Mouse (Mus musculus) kidney, embryonic 15.5 days (tissue): ENCODE measurements at regions not wholly inside any gene's neighbourhood (a gene's known extent, or its start where the extent isn't known, plus 50 kb on each side); places are given as distances from the start of the nearest gene placed in this dataset.
"Not testable (repeated sequence)": the region's sequence is repeated elsewhere in the genome, so short reads cannot be mapped to it uniquely, and the experiment has no call there.

Experiments
- ATAC-seq: fragments of 200-750 bp; cut with Nextera tagmentation; replicated peaks from 2 replicates; pipeline ENCODE4 v1.8.0; 2017; ENCODE audit warnings: moderate TSS enrichment; ENCODE audit not compliant: low FRiP score
- H3K27ac ChIP-seq: fragments of 300-500 bp; sonication (generic); 2 replicates; pipeline ENCODE4 v1.5.1; 2015; ENCODE audit warnings: mild to moderate bottlenecking, inconsistent platforms
- H3K27me3 ChIP-seq: fragments of 300-500 bp; sonication (generic); 2 replicates; pipeline ENCODE4 v1.6.1; 2015; ENCODE audit warnings: inconsistent platforms
- H3K36me3 ChIP-seq: fragments of 300-500 bp; sonication (generic); 2 replicates; pipeline ENCODE4 v1.6.1; 2015; ENCODE audit warnings: inconsistent platforms
- H3K4me1 ChIP-seq: fragments of 300-500 bp; sonication (generic); 2 replicates; pipeline ENCODE4 v1.6.1; 2015; ENCODE audit warnings: inconsistent platforms
- H3K4me2 ChIP-seq: fragments of 300-500 bp; sonication (generic); 2 replicates; pipeline ENCODE4 v1.6.1; 2015; ENCODE audit warnings: moderate library complexity, mild to moderate bottlenecking, inconsistent platforms
- H3K4me3 ChIP-seq: fragments of 300-500 bp; sonication (generic); replicated peaks from 2 replicates; pipeline ENCODE4 v1.5.1; 2015; ENCODE audit warnings: mild to moderate bottlenecking, inconsistent platforms
- H3K9ac ChIP-seq: fragments of 300-500 bp; sonication (generic); 2 replicates; pipeline ENCODE4 v1.6.1; 2015; ENCODE audit warnings: mild to moderate bottlenecking, inconsistent platforms
- H3K9me3 ChIP-seq: fragments of 300-500 bp; sonication (generic); replicated peaks from 2 replicates; pipeline ENCODE4 v1.6.1; 2016; ENCODE audit warnings: inconsistent platforms
- WGBS: fragments of 180-500 bp; shearing (Covaris S2); methylation state at CpG from one replicate; pipeline ENCODE4 v1.1.7; 2015; ENCODE audit warnings: mixed read lengths; 5-methylcytosine and 5-hydroxymethylcytosine counted together

DNA sequence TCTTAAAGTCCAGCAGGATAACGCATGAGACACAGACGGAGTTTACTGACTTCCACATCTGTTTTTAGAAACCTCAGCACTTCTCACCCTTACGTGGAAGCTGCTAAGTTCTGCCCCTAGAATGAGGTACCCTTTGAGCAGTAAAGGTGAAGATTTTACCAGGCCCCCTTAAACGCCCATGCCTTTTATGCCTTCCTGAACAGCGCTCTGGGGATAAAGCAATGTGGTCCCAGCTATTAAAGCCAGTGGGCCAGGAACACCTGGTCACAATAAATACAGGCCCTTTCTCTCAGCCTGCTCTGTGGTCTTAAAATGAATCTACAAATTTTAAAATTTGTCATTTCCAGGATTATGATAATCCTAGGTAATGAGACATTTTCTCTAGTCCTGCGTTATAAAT is 57.9 kb downstream of the Llph start:
- Histone ChIP-seq H3K9me3 (no peaks in the 10 kb centered on the region), H3K4me1 (peaks cover 2% of the 10 kb centered on the region), H3K27ac (no peak overlapping the region), H3K27me3 (no peaks in the 10 kb centered on the region), H3K4me3 (no peak overlapping the region), H3K9ac (no peak overlapping the region), H3K36me3 (no peaks in the 10 kb centered on the region), H3K4me2 (no peak overlapping the region)
- WGBS: 57% methylated on average over 6 of the region's 6 CpGs
- ATAC-seq: no peak

DNA sequence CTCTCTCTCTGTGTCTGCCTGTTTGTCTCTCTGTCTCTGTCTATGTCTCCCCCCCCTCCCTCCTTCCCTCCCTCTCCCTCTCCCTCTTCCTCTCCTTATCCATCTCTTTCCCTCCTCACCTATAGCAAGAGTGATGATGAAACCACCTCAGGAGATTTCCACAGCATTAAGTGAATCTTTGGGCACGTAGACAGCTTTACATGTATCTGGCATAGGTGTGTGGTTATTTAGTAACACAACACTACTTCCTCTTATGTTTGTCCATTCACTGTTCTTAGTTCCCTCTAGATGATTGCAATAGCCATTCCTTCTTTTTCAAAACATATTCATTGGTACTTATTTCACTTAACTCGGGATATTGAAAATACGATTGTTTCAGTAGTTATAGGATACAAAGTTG is 65.0 kb downstream of the Llph start:
- H3K27me3 ChIP-seq: no peaks in the 10 kb centered on the region
- H3K27ac ChIP-seq: no peak overlapping the region
- ATAC-seq: no peak
- no peak overlapping the region for H3K9ac ChIP-seq
- no peak overlapping the region for H3K4me3 ChIP-seq
- 90% methylated on average over 3 of the region's 3 CpGs for WGBS
- H3K9me3 ChIP-seq: no peaks in the 10 kb centered on the region
- H3K36me3 ChIP-seq: no peaks in the 10 kb centered on the region
- peaks cover 6% of the 10 kb centered on the region; the same call in 1 of the 2 replicates for H3K4me1 ChIP-seq
- no peak overlapping the region for H3K4me2 ChIP-seq

DNA sequence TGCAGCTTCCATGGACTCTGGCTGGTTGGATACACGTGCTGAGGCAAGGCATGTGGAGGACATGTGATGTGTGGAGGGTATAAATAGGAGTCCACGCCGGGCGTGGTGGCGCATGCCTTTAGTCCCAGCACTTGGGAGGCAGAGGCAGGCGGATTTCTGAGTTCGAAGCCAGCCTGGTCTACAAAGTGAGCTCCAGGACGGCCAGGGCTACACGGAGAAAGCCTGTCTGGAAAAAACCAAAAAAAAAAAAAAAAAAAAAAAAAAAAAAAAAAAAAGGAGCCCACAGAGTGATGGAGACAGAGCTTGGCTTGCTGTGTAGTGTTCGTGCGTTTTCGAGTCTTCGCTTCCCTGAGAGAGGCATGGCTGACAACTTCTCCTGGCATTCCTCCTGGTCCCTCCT is 66.5 kb downstream of the Llph start:
- ATAC-seq, H3K4me3 ChIP-seq, H3K36me3 ChIP-seq, H3K27ac ChIP-seq, H3K9ac ChIP-seq, H3K4me1 ChIP-seq, H3K27me3 ChIP-seq, H3K9me3 ChIP-seq, H3K4me2 ChIP-seq: not testable (repeated sequence)
- 95% methylated on average over 13 of the region's 13 CpGs for WGBS

DNA sequence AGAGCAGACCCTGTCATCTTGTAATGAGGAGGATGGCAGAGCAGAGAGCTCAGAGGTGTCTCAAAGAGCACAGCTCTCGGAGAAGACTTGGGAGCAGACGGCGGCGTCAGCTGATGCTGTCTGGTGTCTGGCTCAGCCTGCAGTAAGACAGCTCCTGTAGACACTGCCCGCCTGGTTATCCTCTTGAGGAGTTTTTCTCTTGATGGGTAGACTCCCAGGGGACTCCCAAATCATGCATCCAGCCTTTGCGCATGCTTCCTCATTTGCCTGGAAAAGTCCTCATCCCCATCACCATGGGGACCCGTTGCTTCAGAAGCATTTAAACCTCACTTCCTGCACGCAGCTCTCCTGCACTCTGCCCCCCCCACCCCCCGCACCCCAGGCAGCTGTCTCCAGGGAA is 67.6 kb downstream of the Llph start:
- H3K27ac ChIP-seq: no peak overlapping the region
- no peaks in the 10 kb centered on the region for H3K9me3 ChIP-seq
- 38% methylated on average over 9 of the region's 9 CpGs for WGBS
- peak overlapping the region; percentile 35 for H3K4me2 ChIP-seq
- ATAC-seq: no peak
- no peak overlapping the region for H3K4me3 ChIP-seq
- H3K4me1 ChIP-seq: peaks cover 6% of the 10 kb centered on the region; the same call in 1 of the 2 replicates
- H3K9ac ChIP-seq: no peak overlapping the region
- no peaks in the 10 kb centered on the region for H3K36me3 ChIP-seq
- no peaks in the 10 kb centered on the region for H3K27me3 ChIP-seq

DNA sequence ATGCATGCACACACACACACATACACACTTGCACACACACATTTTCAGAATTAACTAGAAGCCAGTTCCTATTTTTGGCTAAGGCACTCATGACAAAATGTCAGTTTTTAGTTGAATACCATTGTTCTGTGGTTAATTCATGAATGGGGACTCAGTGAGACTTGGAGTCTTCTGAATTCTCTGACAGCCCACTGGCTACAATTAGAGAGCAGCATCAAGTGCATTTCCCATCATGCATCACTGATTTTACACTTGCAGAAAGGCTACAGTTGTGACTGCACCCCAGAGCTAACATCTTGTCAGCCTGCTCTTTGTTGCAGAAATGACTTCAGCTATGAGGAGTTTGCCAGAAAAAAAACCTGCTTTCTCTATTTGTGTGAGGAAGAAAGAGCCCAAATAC is 70.4 kb downstream of the Llph start:
- H3K4me2 ChIP-seq: no peak overlapping the region
- no peak overlapping the region for H3K9ac ChIP-seq
- H3K27me3 ChIP-seq: no peaks in the 10 kb centered on the region
- H3K4me3 ChIP-seq: no peak overlapping the region
- H3K4me1 ChIP-seq: peaks cover 6% of the 10 kb centered on the region; the same call in 1 of the 2 replicates
- no peaks in the 10 kb centered on the region for H3K9me3 ChIP-seq
- H3K36me3 ChIP-seq: no peaks in the 10 kb centered on the region
- no peak overlapping the region for H3K27ac ChIP-seq
- no peak for ATAC-seq

DNA sequence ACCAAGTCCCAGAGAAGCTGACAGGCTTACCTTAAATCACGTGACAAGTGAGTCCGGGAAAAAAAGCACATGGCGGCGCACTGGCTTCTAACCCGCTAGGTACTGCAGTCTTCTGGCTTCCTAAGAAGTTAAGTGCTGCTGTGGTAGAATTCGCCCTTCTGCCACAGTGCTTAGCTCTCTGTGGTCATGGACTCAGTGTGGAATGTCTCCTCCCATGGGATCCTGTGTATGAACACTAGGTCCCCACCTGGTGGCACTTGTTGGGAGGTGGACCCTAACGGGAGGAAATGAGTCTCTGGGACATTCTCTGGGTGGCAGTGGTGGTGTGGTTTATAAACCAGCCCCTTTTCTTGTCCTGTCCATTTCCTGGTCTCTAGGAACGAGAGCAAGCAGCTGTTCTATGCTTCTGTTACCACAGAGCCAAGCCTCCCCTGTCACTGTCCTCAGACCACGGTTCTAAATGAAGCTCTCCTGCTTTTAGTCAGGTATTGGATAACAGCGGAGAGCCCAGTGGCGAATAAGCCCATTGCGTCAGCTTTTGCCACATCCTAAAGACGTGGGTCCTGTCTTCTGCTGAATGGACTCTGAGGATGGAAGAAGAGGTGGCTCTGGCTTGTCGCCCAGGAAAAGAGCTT is 71.5 kb downstream of the Llph start:
- Histone ChIP-seq H3K27me3 (no peaks in the 10 kb centered on the region), H3K9me3 (no peaks in the 10 kb centered on the region), H3K9ac (no peak overlapping the region), H3K36me3 (no peaks in the 10 kb centered on the region), H3K4me2 (no peak overlapping the region), H3K4me1 (peaks cover 6% of the 10 kb centered on the region; the same call in 1 of the 2 replicates), H3K4me3 (no peak overlapping the region), H3K27ac (no peak overlapping the region)
- 67% methylated on average over 14 of the region's 14 CpGs for WGBS
- ATAC-seq: no peak; the same call in 1 of the 2 replicates

DNA sequence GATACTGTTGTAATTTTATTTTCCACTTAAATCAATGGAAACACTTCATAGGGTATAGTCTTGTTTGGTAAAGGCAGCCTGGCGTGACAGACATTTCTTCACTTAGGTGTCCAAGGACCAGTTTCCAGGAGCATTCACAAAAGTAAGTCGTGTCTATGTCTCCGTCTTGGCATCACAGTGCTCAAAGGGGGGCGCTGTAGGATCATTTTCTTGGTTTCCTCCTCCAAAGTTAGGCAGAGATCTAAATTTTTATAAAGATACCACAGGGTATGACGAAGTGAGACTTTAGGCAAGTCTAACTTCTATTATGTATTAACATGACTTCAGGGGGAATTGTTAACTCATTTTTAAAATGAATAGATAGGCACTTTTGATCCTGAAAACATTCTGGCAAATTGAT is 79.1 kb downstream of the Llph start:
- H3K4me3 ChIP-seq: no peak overlapping the region
- H3K9ac ChIP-seq: no peak overlapping the region
- 41% methylated on average over 5 of the region's 5 CpGs for WGBS
- H3K36me3 ChIP-seq: no peaks in the 10 kb centered on the region
- H3K4me1 ChIP-seq: peaks cover 7% of the 10 kb centered on the region
- H3K4me2 ChIP-seq: no peak overlapping the region
- no peaks in the 10 kb centered on the region for H3K9me3 ChIP-seq
- 0 out of 2 replicates have a peak, but pooled peaks have one; percentile 15 for ATAC-seq
- H3K27ac ChIP-seq: no peak overlapping the region
- H3K27me3 ChIP-seq: 0 out of 2 replicates have a peak, but pooled peaks cover 6% of the 10 kb centered on the region

DNA sequence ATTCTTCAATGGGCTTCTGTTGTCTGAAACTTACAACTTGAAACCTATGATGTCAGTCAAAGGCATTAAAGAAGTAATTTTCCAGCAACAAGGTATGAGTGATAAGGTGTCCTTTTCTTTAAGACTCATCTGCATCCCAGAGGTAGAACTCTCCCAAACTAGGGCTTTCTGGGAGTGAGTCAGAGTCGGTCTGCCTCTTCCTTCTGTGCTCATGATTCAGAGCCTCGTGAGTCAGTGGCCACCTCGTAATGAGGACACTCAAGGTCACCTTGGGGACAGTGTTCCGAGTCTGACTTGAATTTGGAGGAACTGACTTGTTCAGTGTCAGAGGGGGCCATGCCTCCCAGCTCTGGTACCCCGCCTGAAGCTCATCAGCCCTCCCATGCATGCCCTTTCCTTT is 81.8 kb downstream of the Llph start:
- no peak overlapping the region for H3K4me2 ChIP-seq
- H3K4me3 ChIP-seq: no peak overlapping the region
- ATAC-seq: no peak
- H3K4me1 ChIP-seq: peaks cover 7% of the 10 kb centered on the region
- H3K36me3 ChIP-seq: no peaks in the 10 kb centered on the region
- 0 out of 2 replicates have a peak, but pooled peaks cover 6% of the 10 kb centered on the region for H3K27me3 ChIP-seq
- H3K27ac ChIP-seq: no peak overlapping the region
- WGBS: 50% methylated on average over 5 of the region's 5 CpGs
- no peaks in the 10 kb centered on the region for H3K9me3 ChIP-seq
- H3K9ac ChIP-seq: no peak overlapping the region
